Mouse (Mus musculus) layer of hippocampus, adult 8-10 months (tissue): Measurements from ENCODE around the gene Rab11fip4. TPM values are rescaled to one million over a fixed set of nuclear protein-coding genes. Genes with fewer than 3 reads are reported as not detected.
"Not testable (repeated sequence)": the region's sequence is repeated elsewhere in the genome, so short reads cannot be mapped to it uniquely, and the experiment has no call there.

Experiments
- DNase-seq, 2 experiments: peaks; one replicate each; pipeline ENCODE4 v3.0.0; 2022; ENCODE audit warnings: low spot score in 2 of 2
- total RNA-seq, 4 experiments: library from RNA; stranded (reverse); gene quantifications; 2 replicates each; pipeline ENCODE4 v1.2.4; 2022

The Rab11fip4 gene
- total RNA-seq, 4 experiments from 2014 or later, result 157 to 175 (median 167) TPM

DNA sequence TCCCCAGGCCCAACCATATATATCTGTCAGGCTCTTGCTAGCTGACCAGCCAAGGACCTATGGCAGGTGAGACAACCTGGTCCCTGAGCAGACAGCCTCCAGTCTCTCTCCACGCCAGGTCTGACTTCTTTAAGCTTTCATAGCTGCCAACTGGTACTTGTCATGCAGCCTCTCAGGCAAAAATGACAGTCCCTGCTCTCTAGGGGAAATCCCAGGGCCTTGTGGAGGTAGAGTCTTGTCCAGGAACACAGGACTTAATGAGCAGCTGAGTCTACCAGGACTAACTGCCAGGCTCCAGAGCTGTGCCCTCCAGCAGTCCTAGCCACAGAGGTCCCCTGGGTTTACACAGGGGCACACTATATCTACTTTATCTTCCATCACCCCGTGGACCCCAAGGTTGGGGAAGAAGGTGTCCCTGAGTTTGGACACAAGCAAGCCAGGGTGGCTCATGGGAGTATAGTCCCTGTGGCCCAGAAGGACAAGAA lies 85.5 kb downstream of the Rab11fip4 start:
- no peak for DNase-seq

DNA sequence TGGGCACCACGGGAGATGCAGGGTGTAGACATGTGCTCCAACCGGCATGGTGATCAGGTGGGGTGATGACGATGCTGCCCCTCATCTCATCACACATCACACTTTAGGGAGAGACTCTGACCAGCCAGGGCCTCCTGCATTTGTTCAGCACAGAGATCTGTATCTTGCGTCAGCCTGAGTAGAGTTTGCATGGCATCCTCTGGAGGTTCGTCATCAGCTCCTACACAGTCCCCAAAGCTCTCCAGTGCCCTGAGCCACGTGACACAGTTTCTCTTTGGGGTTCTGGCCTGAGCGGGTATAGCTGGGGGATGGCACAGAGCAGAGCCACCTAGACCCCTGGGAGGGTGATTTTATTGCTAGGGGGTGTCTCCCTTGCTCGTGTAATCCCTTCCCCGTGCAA lies 86.4 kb downstream of the Rab11fip4 start:
- DNase-seq, result no peak

DNA sequence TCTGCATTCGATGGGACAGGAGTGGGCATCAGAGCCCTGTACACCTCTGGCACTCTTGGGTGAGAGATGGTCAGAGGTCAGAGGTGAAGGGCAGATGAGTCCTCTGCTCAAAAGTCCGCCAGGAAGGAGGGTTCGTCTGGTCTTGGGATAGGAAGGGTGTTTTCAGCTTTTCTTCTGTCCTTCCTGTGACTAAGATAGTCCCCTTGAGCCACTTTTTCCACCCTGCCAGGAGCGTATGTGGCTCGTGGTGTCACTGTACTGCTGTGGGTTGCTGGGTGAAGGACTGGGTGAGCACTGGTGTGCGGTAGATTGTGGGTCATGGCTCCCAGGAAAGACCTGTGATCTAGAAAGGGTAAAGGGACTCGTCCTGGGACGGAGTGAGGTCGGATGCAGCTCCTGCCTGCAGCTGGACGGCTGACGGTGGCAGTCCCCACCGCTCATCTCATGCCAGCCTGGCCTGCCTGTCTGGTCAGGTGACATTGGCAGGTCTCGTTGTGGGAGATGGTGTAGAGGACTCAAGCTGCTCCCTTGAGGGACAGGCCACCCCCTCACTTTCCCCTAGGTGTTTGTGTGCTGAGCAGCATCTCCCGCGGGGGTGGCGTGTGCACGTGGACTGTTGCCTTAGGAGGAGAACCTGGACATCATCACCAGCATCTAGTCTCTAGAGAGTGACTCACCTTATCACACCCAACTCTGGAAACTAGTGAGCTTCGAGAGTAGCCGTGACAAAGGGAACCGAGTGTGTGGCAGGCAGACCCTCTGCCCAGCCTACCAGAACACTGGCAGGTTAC lies 87.5 kb downstream of the Rab11fip4 start:
- DNase-seq, result no peak

DNA sequence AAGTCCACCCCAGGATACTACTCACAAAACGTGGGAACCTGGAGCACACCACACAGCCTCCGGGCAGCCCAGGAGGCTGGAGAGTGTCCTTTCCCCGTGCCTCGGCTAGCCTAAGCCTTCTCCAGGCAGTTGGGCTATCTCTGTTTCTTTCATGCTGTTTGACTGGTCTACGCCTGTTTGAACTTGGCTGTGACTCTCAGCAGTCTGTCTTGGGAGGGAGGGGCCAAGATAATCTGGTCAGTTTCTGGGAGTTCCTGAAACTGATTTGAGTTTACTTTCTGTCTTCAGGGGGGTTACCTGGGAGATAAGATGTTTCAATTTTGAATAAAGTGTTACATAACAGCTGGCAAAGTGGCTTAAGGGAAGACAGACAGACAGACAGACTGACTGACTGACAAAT lies 88.9 kb downstream of the Rab11fip4 start:
- no peak for DNase-seq

DNA sequence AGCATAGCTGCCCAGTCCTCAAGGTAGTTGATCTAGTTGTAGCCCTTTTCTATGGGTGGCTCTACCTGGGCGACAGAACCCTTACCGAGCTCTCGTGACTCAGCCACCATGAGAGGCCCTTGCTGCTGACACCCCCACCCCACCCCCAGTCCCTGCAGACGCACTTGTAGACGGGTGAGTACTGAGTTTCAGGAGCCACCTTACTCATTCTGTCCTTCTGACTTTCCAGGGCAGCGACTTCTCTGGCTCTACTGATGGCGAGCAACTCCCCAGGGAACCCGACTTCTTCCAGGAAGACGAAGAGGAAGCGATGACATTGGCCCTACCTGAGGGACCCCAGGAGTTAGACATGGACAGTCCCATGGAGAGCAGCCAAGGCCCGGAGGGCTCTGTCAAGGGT lies 89.5 kb downstream of the Rab11fip4 start:
- DNase-seq, result no peak

DNA sequence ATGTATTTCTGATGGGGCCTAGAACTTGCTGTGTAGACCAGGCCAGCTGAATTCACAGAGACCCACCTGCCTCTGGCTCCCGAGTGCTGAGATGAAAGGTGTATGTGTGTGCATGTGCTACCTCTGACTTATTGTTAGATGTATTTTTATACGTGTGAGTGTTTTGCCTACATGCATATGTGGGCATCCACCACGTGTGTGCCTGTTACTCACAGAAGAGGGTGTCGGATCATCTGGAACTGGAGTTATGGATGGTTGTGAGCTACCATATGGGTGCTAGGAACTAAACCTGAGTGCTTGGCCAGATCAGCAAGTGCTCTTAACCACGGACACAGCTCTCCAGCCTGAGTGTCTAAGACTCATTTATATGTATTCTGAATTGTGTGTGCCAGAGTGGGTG lies 90.2 kb downstream of the Rab11fip4 start:
- DNase-seq, result no peak

DNA sequence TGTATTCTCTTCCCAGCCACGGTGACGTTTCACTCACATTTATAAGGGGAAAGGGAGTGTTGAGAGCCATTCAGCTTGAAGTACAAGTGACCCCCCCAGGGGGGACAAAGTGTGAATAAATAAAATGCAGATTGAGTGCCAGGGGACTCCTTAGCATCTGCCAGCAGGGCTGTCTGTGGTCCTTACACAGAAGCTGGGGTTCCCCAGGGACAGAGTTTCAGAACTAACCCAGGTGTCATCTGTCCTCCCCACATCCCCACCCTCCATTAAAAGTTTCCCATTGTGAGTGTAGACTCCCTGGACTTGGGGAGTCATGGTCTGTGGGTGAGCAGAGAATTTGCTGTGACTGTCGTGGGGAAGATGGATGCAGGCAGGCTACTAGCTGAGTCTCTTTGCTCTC lies 90.8 kb downstream of the Rab11fip4 start:
- no peak for DNase-seq

DNA sequence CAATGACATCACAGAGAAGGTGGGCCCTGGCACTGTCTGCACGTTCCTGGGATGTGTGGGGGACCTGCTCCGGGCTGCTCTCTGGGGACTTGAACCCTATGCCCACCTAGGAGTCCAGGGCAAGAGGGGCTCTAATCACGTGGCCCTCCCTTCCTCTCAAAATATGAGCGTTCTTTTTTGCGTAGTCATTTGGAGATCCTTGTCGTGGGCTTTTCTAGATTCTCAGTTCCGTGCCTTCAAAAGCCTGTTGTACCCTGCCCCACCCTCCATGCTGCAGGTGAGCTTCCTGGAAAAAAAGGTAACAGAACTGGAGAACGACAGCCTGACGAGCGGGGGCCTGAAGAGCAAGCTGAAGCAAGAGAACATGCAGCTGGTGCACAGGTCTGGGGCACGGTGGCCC lies 94.1 kb downstream of the Rab11fip4 start:
- no peak for DNase-seq

DNA sequence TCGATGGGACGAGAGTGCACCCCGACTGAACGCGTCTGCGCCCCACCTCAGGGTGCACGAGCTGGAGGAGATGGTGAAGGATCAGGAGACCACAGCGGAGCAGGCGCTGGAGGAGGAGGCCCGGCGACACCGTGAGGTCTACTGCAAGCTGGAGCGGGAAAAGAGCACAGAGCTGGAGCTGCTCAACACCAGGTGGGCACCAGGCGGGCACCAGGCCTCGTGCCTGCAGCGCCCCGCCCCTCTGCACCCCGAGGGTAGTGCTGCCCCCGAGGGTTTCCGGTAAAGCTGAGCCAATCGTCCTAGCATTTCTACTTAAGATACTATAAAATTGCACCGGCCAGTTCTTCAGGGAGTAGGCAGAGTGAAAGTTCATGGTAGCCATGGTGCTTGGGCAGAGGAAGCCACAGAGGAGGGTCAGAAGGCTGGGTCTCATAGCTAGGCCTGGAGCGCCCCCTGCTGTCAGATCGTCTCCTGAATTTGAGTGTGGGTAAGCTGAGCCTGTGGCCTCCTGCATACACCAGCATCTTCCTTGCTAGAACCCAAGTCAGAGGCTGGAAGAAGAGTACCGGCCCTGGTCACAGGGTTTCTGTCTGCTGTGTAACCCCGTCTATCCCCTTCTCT lies 95.6 kb downstream of the Rab11fip4 start:
- DNase-seq, result peak; percentile 77 to 94

DNA sequence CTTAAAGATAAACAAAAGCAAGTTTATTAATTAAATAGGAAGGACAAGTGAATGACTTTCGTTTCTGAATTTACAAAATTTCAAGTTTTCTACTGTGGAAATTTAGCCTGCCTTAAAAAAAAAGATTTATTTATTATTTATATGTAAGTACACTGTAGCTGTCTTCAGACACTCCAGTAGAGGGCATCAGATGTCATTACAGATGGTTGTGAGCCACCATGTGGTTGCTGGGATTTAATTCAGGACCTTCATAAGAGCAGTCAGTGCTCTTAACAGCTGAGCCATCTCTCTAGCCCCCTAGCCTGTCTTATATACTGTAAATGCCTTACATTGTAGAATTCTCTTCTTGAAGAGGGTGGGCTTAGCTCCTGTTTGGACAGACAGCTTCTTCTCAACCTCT lies 98.9 kb downstream of the Rab11fip4 start:
- no peak for DNase-seq

DNA sequence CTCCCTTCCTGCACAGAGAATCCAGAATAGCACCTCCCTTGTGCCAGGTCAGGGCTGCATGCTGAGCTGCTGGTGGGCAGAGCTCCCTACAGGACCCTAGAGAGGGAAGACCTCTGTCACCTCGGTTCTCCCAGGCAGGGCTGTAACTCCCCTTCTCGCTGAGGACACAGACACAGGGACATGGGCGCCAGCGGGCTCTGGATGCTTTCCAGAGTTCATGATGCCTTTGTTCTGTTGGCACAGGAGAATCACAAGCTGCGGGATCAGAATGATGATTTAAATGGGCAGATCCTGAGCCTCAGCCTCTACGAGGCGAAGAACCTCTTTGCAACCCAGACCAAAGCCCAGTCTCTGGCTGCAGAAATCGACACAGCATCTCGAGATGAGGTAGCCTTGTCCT lies 100.5 kb downstream of the Rab11fip4 start:
- no peak for DNase-seq

DNA sequence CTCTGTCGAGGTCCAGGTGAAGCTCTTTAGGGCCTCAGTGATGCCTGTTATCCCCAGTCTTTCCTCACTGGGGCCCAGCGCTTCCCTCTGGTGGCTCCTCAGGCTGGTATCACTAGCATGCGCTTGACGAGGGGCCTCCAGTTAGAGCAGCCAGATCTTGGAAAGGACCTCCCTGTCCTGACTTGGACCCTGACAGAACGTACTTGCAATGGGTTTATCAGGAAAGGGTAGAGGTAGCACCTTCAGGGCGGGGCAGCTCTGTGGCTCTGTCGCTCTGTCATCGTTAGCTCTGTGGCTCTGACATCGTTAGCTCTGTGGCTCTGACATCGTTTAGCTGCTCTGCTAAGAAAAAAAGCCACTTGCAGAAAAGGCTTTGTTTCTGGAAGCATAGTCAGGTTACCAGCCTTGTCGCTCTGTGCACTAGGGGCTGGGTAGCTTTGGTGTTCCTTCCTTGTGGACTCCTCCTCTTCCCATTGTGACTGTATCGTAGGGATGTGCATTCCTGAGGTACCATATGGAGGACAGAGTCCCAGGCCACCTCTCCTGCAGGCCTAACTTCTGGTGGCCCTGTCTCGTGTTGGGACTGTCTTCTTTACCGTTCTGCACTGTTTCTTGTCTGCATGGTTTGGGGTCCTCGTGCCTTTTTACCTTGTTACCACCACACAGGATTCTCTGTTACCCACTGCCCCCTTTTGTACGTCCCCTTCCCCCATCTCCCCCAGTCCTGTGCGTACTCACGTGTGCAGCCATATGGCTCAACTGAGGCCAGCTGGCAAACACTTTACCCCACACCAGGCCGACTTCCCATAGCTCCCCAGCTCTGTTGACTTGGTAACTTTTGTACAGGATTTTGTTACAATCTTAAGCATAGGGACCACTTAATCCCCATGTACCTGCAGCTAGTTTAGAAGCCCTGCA lies 105.6 kb downstream of the Rab11fip4 start:
- DNase-seq, result no peak

DNA sequence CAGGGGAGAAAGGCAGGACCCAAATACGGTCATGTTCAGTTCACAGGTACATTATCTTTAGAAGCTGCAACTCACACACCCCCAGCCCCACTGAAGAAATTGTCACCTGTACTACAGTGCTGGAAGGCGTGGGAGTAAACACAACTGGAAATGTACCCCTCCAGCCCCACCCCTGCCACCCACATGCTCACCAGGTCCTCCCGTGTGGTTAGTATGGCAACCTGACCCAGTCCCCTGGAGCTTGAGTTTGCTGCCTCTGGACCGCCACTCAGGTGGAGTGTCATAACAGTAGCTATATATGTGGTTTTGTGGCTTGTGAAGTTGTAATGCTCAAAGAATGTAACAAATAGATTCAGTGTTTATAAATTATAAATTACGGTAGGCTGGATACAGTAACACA lies 107.1 kb downstream of the Rab11fip4 start:
- DNase-seq, result no peak

DNA sequence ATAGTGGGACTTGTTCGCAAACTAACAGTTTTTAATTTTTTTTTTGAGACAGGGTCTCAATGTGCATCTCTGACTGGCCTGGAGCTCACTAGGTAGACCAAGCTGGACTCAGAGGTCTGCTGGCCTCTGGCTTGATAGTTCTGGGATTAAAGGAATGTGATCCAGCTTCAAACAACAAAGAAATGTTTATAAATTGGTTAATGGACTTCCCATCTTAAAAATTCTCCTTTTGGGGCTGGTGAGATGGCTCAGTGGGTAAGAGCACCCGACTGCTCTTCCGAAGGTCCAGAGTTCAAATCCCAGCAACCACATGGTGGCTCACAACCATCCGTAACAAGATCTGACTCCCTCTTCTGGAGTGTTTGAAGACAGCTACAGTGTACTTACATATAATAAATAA lies 107.5 kb downstream of the Rab11fip4 start:
- not testable (repeated sequence) for DNase-seq

DNA sequence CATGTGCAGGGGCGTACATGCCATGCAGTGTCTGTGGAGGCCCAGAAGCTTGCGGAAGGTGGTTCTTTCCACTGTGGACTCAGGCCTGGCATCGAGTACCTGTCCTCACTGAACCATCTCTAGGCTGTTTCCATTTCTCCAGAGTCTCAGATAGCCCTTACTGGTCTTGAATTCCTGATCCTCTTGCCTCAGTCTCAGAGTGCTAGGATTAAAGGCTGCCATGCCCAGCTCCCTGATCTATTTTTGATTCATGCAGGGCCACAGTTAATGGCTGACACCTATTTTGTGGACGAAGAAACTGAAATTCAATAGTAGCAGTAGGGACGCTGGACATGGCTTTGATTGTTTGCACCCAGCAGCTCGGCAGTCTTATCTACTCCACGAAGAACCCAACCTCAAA lies 110.5 kb downstream of the Rab11fip4 start:
- no peak for DNase-seq

DNA sequence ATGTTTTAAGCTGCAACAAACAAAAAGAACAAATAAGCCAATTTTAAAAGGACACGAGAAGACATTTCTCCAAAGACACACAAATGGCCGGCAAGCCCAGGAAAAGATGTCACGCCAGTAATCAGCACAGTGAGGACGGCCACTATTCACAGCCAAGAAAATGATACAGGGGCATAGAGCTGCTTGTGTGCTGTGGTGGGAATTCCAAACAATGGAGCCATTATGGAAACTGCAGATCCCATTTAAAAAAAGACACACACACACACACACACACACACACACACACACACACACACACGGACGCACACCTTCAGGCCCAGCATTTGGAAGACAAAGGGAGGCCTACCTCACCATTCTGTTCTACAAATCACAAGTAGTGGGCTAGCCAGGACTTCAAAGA lies 111.1 kb downstream of the Rab11fip4 start:
- DNase-seq, result no peak

DNA sequence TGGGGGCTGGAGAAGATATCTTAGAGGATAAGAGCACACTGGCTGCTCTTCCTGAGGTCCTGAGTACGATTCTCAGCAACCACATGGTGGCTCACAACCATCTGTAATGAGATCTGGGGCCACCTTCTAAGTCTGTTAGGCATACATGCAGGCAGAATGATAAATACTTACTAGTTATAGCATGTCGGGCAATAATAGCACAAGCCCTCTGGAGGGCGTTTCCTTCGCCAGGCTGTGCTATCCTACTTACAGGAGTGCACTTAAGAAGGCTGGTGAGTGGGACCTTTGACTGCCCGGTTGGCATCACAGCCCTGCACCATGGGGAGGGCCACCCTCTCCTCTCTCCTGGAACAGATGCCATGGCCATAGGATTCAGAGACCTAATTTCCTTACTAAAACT lies 112.4 kb downstream of the Rab11fip4 start:
- peak in 1 of 2 experiments; percentile 44 for DNase-seq

DNA sequence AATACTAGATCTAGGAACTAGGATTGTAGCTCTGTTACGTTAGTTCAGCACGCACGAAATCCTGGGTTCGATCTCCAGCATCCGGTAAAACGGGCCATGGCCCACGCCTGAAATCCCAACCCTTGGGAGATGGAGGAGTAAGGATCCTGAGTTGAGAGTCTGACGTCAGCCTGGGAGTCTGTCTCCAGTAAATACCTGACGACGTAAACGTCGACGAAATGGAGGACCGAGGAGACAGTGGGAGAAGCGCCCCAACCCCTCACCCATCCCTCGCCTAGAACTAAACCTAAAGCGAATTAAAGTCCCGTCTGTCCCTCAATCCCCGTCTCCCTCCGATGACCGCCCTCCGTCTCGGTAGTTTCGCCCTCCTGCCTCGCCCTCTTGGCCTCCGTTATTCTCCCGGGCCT lies 112.9 kb downstream of the Rab11fip4 start:
- peak; percentile 47 to 48 for DNase-seq

DNA sequence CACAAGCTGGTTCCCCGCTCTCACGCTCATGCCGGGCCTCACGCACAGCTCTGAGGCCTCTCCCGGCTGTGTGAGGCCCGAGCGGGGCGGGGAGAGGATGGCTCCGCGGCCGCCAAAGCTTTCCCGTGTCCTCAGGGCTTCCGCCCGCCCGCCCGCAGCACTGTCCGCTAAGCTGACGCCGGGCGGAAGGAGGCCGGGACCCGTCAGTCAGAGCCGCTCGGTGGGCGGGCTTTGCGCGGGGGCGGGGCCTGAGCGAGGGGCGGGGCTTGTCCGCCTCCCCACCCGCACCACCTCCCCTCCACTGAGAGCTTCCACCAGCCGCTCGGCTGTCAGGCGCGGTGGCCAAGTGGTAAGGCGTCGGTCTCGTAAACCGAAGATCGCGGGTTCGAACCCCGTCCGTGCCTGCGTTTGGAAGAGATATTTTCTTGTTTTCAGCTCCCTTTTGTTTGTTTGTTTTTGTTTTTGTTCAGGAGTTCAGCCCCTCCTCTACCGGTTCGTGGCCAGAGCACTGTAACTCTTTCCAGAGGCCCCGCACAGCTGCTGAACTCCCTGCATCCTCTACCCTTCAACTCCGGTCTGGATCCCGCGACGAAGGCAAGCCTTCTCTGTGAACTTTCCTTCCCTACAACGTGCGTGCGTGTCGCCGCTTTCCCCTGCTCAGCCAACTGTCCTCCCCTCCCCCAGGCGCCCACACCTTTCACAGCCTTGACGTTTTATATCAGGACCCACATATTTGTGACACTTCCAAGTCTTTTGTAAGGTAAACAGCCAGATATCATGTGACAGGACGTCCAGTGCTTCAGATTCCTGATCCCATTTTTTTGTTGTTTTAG lies 113.5 kb downstream of the Rab11fip4 start:
- peak; percentile 93 to 97 for DNase-seq

DNA sequence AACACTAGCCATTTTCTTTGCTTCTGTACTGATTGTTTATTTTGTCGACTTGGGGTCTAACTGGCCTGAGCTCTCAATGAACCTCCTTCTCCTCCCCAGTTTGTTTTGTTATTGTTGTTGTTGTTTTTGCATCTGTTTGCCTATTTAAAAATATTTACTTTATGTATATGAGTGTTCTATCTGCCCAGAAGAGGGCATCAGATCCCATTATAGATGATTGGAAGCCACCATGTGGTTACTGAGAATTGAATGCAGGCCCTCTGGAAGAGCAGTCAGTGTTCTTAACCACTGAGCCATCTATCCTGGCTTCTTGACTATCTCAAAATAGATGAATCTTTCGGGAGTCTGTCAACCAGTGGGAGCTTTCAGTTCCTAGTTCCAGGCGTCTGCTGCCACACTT lies 116.1 kb downstream of the Rab11fip4 start:
- DNase-seq, result no peak
